Mouse (Mus musculus) erythroid progenitor cell, adult 5-6 weeks (primary cell): ENCODE measurements around the gene Vmn1r19. TPM values are rescaled to one million over a fixed set of nuclear protein-coding genes. Genes with fewer than 3 reads are reported as not detected.
"Not testable (repeated sequence)": the region's sequence is repeated elsewhere in the genome, so short reads cannot be mapped to it uniquely, and the experiment has no call there.

Experiments used
- ATAC-seq: replicated peaks from 2 replicates; pipeline ENCODE4 v1.8.0; 2016; ENCODE audit warnings: moderate number of reproducible peaks, mild to moderate bottlenecking, moderate TSS enrichment, inconsistent platforms; ENCODE audit not compliant: poor library complexity, low FRiP score, severe bottlenecking
- total RNA-seq, 2 experiments: library from RNA; stranded (forward) in 1 of 2; stranded (reverse) in 1 of 2; fragments of 150-400 nt in 1 of 2; fragments of 186-747, 209-891 nt in 1 of 2; gene quantifications; 2 replicates each; pipeline versions ENCODE4 v1.2.3 to v1.2.4; 2015 to 2017; ENCODE audit warnings: low replicate concordance in 2 of 2

Gene Vmn1r19
- total RNA-seq (2015; ENCODE audit: low replicate concordance) (not detected in 2 replicates), total RNA-seq (2017; ENCODE audit: low replicate concordance) (not detected in 2 replicates)

DNA sequence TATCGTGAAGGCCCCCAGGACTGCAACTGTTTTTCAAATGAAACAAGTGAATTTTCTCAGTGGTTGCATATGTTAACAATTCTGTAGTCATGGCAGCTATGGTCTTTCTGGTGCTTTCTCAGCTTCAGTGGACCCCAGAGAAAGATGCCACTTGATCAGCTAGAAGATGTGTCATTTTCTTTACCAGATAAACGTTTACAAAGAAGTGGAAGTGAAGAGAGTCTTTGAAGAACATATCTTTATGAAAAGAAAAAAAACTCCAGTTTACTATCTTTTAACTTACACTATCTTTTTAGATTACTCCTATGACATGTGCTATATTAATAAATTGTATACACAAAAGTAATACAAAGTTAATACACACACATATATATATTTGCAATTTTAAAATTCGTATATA is at the start of gene Vmn1r19:
Gene Vmn1r19 (plus strand): TSS at position 301 of the 400 bp plus-strand sequence.
- not testable (repeated sequence) for ATAC-seq

DNA sequence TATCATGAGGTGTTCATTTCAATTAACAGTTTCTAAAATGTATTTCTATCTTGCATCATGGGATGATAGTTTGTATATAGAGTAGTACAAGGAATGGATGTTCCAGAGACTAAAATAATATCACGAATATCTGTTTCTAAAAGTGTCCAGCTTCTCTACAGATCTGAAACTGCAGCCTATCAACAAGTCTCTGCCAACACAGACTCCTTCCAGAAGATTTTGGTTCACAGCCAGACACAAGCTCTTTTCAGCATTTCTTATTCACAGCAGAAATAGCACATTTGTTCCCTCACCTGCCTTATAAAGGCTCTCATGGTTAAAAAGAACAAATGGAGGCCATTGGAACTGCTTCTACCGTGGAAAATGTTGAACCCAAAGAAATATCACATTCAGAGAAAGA is 46.7 kb upstream of the Vmn1r19 start:
- ATAC-seq: no peak

DNA sequence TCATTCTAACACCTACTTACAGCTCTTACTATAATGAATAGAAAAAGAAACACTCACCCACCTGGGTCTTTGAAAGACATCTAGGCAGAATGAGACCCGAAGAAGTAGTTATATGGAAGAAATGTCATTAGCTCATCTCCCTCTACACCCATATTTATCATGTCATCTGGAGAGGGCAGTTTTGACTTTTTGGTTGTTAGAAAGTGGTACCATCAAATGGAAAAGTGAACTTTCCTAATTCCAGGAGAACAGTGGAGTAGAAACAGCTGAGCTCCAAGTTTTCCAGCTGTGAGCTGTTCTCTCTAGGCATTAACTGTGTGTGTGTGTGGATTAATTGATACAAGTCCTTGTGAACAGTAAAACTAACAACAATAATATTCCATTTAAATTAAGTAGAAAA is 40.0 kb upstream of the Vmn1r19 start, which contains the start of gene Vmn1r17:
Gene Vmn1r17 (minus strand): TSS at position 101 of the 400 bp plus-strand sequence.
- ATAC-seq: no peak

DNA sequence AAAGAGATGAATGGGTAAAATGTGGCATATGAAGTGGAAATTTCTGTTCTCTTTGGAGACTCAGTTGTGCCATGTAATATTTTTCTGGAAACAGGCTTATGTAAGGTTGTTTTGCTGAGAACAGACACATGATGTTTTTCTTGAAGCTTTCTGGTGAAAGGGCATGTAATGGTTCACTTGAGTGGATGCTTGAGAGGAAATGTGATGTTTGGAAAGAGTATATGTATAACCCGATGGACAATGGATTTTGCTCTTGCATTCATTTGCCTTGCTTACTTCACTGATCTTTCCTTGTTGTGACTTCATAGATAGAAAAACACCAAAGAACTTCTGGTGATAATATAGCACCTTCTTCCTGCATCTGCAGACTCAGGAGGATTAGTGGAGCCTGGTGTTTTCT is 37.7 kb upstream of the Vmn1r19 start:
- ATAC-seq: not testable (repeated sequence)

DNA sequence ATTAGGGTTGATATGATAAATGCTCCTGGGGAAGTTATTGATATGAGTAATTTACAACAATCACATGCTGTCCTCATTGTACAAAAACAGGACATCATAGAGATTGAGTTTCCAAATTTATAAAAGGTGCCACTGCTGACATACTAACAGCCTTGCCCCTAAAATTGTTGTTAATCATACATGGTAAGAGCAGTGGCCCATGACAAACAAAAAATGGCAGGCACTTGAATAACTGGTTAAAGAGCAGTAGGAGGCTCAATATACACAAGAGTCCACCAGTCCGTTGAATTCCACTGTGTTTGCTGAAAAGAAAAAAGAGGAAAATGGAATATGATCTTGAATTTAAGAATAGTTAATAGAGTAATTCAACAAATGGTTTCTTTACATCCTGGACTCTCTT is 36.1 kb upstream of the Vmn1r19 start:
- ATAC-seq: no peak

DNA sequence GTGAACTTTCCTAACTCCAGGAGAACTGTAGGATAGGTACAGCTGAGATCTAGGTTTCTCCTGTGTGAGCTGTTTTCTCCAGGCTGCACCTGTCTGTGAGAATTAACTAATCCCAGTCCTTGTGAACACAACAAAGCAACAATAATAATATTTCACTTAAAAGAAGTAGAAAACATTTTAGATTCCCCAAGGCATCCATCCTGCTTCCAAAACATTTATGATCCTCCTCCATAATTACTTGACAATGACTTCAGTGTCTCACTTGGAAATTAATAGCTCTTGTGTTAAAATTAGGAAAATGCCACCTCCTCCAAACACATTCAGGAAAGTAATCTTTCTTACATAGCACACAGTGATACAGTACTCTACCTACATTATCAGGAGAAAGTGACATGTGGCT is 7.9 kb upstream of the Vmn1r19 start, which contains the start of gene Vmn1r18:
Gene Vmn1r18 (minus strand): TSS at position 101 of the 400 bp plus-strand sequence.
- ATAC-seq: no peak

DNA sequence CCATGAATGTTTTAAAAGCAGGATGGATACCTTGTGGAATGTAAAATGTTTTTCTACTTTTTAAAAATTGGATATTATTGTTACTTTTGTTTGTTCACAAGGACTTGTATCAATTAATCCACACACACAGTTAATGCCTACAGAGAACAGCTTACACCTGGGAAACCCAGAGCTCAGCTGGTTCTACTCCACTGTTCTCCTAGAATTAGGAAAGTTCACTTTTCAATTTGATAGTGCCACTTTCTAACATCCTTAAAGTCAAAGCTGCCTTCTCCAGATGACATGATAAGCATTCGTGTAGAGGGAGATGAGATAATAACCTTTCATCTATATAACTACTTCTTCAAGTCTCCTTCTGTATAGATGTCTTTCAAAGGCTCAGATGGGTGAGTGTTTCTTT is 25.1 kb downstream of the Vmn1r19 start, which contains the start of gene Vmn1r20:
Gene Vmn1r20 (plus strand): TSS at position 301 of the 400 bp plus-strand sequence.
- no peak for ATAC-seq

DNA sequence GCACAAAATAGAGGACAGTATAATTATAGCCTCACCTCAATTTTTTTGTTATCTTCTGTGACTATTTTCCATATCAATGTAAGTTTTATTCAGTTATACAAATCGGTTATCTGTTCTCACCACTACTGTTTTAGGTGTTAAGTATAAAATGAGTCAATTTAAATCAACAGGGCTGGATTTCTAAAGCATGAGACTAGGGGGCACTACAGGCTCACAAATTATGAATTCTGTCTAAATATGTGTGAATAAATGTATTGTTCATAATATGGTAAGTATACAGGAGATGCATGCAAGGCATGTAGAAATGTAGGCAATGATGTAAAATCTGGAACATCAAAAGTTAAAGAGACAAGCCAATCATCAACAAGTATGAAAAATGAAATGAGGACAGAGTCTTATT is 27.6 kb downstream of the Vmn1r19 start:
- no peak for ATAC-seq

Other genes with a start within 250 kb of the Vmn1r19 start
- not detected in 2 replicates for gene Vmn1r12, start 246.9 kb upstream of the Vmn1r19 start, total RNA-seq (2015; ENCODE audit: low replicate concordance)
- gene Vmn1r12, start 246.9 kb upstream of the Vmn1r19 start, total RNA-seq (2017; ENCODE audit: low replicate concordance): not detected in 2 replicates
- not detected in 2 replicates for gene Vmn1r13, start 200.5 kb upstream of the Vmn1r19 start, total RNA-seq (2015; ENCODE audit: low replicate concordance)
- not detected in 2 replicates for gene Vmn1r13, start 200.5 kb upstream of the Vmn1r19 start, total RNA-seq (2017; ENCODE audit: low replicate concordance)
- not detected in 2 replicates for gene Vmn1r14, start 172.1 kb upstream of the Vmn1r19 start, total RNA-seq (2015; ENCODE audit: low replicate concordance)
- not detected in 2 replicates for gene Vmn1r14, start 172.1 kb upstream of the Vmn1r19 start, total RNA-seq (2017; ENCODE audit: low replicate concordance)
- gene Vmn1r15, start 145.8 kb upstream of the Vmn1r19 start, total RNA-seq (2015; ENCODE audit: low replicate concordance): not detected in 2 replicates
- gene Vmn1r15, start 145.8 kb upstream of the Vmn1r19 start, total RNA-seq (2017; ENCODE audit: low replicate concordance): not detected in 2 replicates
- not detected in 2 replicates for gene Vmn1r16, start 74.3 kb upstream of the Vmn1r19 start, total RNA-seq (2015; ENCODE audit: low replicate concordance)
- gene Vmn1r16, start 74.3 kb upstream of the Vmn1r19 start, total RNA-seq (2017; ENCODE audit: low replicate concordance): not detected in 2 replicates
- gene Vmn1r17, start 40.1 kb upstream of the Vmn1r19 start, total RNA-seq (2015; ENCODE audit: low replicate concordance): not detected in 2 replicates
- not detected in 2 replicates for gene Vmn1r17, start 40.1 kb upstream of the Vmn1r19 start, total RNA-seq (2017; ENCODE audit: low replicate concordance)
- gene Vmn1r18, start 8.0 kb upstream of the Vmn1r19 start, total RNA-seq (2015; ENCODE audit: low replicate concordance): not detected in 2 replicates
- not detected in 2 replicates for gene Vmn1r18, start 8.0 kb upstream of the Vmn1r19 start, total RNA-seq (2017; ENCODE audit: low replicate concordance)
- gene Vmn1r20, start 25.1 kb downstream of the Vmn1r19 start, total RNA-seq (2015; ENCODE audit: low replicate concordance): not detected in 2 replicates
- not detected in 2 replicates for gene Vmn1r20, start 25.1 kb downstream of the Vmn1r19 start, total RNA-seq (2017; ENCODE audit: low replicate concordance)
- 0.42 and 1.4 TPM in 2 replicates for gene Ppm1k, start 131.7 kb downstream of the Vmn1r19 start, total RNA-seq (2015; ENCODE audit: low replicate concordance)
- gene Ppm1k, start 131.7 kb downstream of the Vmn1r19 start, total RNA-seq (2017; ENCODE audit: low replicate concordance): 0.91 and 21.4 TPM in 2 replicates
- gene Herc6, start 177.2 kb downstream of the Vmn1r19 start, total RNA-seq (2015; ENCODE audit: low replicate concordance): 31.4 and 47.8 TPM in 2 replicates
- gene Herc6, start 177.2 kb downstream of the Vmn1r19 start, total RNA-seq (2017; ENCODE audit: low replicate concordance): 64.6 and 111 TPM in 2 replicates